Mouse (Mus musculus) heart, postnatal 0 days (tissue): ENCODE measurements around the gene Thap2.

Experiments used
- CTCF ChIP-seq: IDR thresholded peaks from 2 replicates; pipeline ENCODE4 v1.5.1; 2016; ENCODE audit warnings: antibody characterized with exemption, control low read depth, low read depth
- EP300 ChIP-seq: IDR thresholded peaks from 2 replicates; pipeline ENCODE4 v1.6.1; 2016; ENCODE audit warnings: antibody characterized with exemption, low read depth

GRCm38 (mm10) chr10:115354553-115354952, 29.7 kb downstream of the Thap2 start:
- no peak for TF ChIP-seq EP300
- TF ChIP-seq CTCF = no peak
